Mouse (Mus musculus) heart, embryonic 14.5 days (tissue): ENCODE results near the gene Vps36. TPM values are rescaled to one million over a fixed set of nuclear protein-coding genes. Genes with fewer than 3 reads are reported as not detected.

Experiments
- ATAC-seq: fragments of 200-750 bp; cut with Nextera tagmentation; 2 replicates; pipeline ENCODE4 v1.8.0; 2017; ENCODE audit warnings: low read depth, moderate TSS enrichment; ENCODE audit not compliant: insufficient number of reproducible peaks, insufficient read depth, low FRiP score
- H3K27ac ChIP-seq, 2 experiments: fragments of 200-500 bp in 1 of 2; fragments of 300-500 bp in 1 of 2; sonication (generic) in 1 of 2; replicated peaks in 1 of 2; 2 replicates each; pipeline ENCODE4 v1.5.1; 2012 to 2014; ENCODE audit warnings: low read depth in 2 of 2, low read length in 2 of 2, control low read depth in 1 of 2, mild to moderate bottlenecking in 1 of 2, mixed read lengths in 1 of 2; ENCODE audit not compliant: control insufficient read depth in 1 of 2, insufficient read depth in 1 of 2
- H3K27me3 ChIP-seq: fragments of 300-500 bp; sonication (generic); 2 replicates; pipeline ENCODE4 v1.6.1; 2014; ENCODE audit warnings: mild to moderate bottlenecking, low read length, control low read depth; ENCODE audit not compliant: control insufficient read depth, insufficient read depth
- H3K36me3 ChIP-seq: fragments of 300-500 bp; sonication (generic); 2 replicates; pipeline ENCODE4 v1.6.1; 2014; ENCODE audit warnings: mild to moderate bottlenecking, control low read depth, low read length, mixed read lengths; ENCODE audit not compliant: control insufficient read depth, insufficient read depth
- H3K4me1 ChIP-seq, 2 experiments: fragments of 200-500 bp in 1 of 2; fragments of 300-500 bp in 1 of 2; sonication (generic) in 1 of 2; 2 replicates each; pipeline ENCODE4 v1.6.1; 2012 to 2014; ENCODE audit warnings: low read length in 2 of 2, control low read depth in 1 of 2, mixed read lengths in 1 of 2; ENCODE audit not compliant: control insufficient read depth in 2 of 2, insufficient read depth in 2 of 2
- H3K4me2 ChIP-seq: fragments of 300-500 bp; sonication (generic); 2 replicates; pipeline ENCODE4 v1.6.1; 2014; ENCODE audit warnings: mild to moderate bottlenecking, low read length
- H3K4me3 ChIP-seq, 2 experiments: fragments of 200-500 bp in 1 of 2; fragments of 300-500 bp in 1 of 2; sonication (generic) in 1 of 2; 2 replicates each; pipeline ENCODE4 v1.5.1; 2012 to 2014; ENCODE audit warnings: low read length in 2 of 2, mild to moderate bottlenecking in 2 of 2, control low read depth in 1 of 2, low read depth in 1 of 2, moderate library complexity in 1 of 2; ENCODE audit not compliant: control insufficient read depth in 1 of 2, insufficient read depth in 1 of 2
- H3K9ac ChIP-seq: fragments of 300-500 bp; sonication (generic); 2 replicates; pipeline ENCODE4 v1.6.1; 2014; ENCODE audit warnings: mild to moderate bottlenecking, low read length
- H3K9me3 ChIP-seq: fragments of 300-500 bp; sonication (generic); 2 replicates; pipeline ENCODE4 v1.6.1; 2016; ENCODE audit warnings: low read length, control low read depth; ENCODE audit not compliant: control insufficient read depth
- WGBS: fragments of 180-500 bp; shearing (Covaris S2); extraction: QIAGEN DNeasy Blood & Tissue Kit; methylation state at CpG from one replicate; pipeline ENCODE4 v1.1.7; 2014; 5-methylcytosine and 5-hydroxymethylcytosine counted together
- polyA plus RNA-seq: library from polyadenylated mRNA; unstranded; fragments of >200 nt; fragmentation: Nextera tagmentation; extraction: Ambion mirVana; gene quantifications from 2 replicates; pipeline ENCODE4 v1.2.1, GENCODE M21; 2014

The Vps36 gene
- polyA plus RNA-seq, 1 experiment from 2014 or later = 22.4 TPM

- Histone ChIP-seq H3K36me3 (no peaks in the 10 kb centered on the region), H3K4me1 (no peaks in the 10 kb centered on the region), H3K4me3 (no peak overlapping the region), H3K4me2 (no peak overlapping the region), H3K9ac (no peak overlapping the region), H3K27me3 (no peaks in the 10 kb centered on the region), H3K27ac (no peak overlapping the region), H3K9me3 (no peaks in the 10 kb centered on the region)
- WGBS = 84% methylated on average over 3 of the region's 3 CpGs
- no peak for ATAC-seq
Observed at GRCm38 (mm10) chr8:22266809-22267208, 74.2 kb downstream of the Vps36 start.

Other genes starting within 250 kb of the Vps36 start
- gene Defb13, start 246.0 kb upstream of the Vps36 start, polyA plus RNA-seq = not detected in 2 replicates
- not detected in 2 replicates for gene Fam90a1a, start 234.1 kb upstream of the Vps36 start, polyA plus RNA-seq
- gene Ccdc70, start 223.0 kb upstream of the Vps36 start, polyA plus RNA-seq = not detected in 2 replicates
- gene Atp7b, start 132.5 kb upstream of the Vps36 start, polyA plus RNA-seq = 0.84 and 1.1 TPM in 2 replicates
- gene Alg11, start 132.1 kb upstream of the Vps36 start, polyA plus RNA-seq = 17.5 and 20.1 TPM in 2 replicates
- 0.20 and 0.30 TPM in 2 replicates for gene Nek5, start 67.8 kb upstream of the Vps36 start, polyA plus RNA-seq
- gene Nek3, start 26.4 kb upstream of the Vps36 start, polyA plus RNA-seq = 5.1 and 5.6 TPM in 2 replicates
- 34.9 and 36.5 TPM in 2 replicates for gene Ckap2, start 7.0 kb upstream of the Vps36 start, polyA plus RNA-seq
- gene Thsd1, start 34.5 kb downstream of the Vps36 start, polyA plus RNA-seq = 17.3 and 17.8 TPM in 2 replicates
- gene Tpte, start 90.6 kb downstream of the Vps36 start, polyA plus RNA-seq = not detected in 2 replicates
- 9.2 and 10.3 TPM in 2 replicates for gene Slc25a15, start 205.8 kb downstream of the Vps36 start, polyA plus RNA-seq
- gene Mrps31, start 218.6 kb downstream of the Vps36 start, polyA plus RNA-seq = 51.8 and 52.2 TPM in 2 replicates